Mouse (Mus musculus): ENCODE results near the gene Bub1. TPM values are rescaled to one million over a fixed set of nuclear protein-coding genes. Genes with fewer than 3 reads are reported as not detected.
A peak's percentile ranks its signal among the peaks of the same experiment; 100 is the strongest.

Bub1 gene
- total RNA-seq, 2 experiments from 2014 or later, result 0.37 to 0.38 TPM

DNA sequence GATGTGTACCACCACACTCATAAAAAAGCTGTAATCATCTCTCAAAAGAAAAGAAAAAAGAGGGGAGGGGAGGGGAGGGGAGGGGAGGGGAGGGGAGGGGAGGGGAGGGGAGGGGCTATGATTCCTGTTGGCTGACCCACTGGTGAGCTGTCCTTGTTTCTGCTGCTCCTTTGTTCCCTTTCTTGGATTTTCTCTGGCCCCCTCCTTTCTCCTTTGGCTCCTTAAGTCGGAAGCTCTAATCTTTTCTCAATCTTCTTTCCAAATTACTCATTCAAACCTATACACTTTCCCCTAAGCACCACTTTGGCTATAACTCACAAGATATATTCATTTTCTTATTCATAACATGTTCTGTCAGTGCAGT is 57.1 kb downstream of the Bub1 start:
- DNase-seq, result no peak

DNA sequence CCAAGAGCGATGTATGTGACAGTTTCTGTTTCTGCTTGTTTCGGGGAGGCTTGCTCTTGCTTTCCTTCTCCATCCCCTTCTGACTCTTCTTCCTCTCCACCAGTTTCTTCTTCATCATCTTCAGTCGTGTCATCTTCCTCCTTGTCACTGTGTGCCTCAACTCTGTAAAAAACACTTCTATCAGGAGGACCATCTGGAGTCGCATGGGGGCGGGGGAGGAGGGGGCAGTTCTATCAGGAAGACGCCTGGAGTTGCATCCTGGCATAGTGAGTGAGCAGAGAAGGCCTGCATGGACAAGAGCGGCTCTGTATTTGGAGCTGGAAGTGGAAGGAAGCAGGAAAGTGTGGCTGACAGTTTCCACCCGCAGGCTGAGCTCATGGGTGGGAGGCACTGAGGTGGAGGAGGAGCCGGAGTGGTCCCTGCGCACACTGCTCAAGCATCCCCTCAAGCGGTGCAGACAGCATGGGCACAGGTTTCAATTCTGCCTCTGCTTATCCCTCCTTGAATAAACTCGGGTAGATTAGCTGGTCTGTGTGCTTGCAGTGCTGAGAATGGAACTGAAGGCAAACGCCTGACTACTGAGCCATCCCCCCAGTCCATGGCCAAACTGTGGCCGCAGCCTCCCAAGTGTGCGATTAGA is 57.6 kb downstream of the Bub1 start:
- DNase-seq, result peak in 1 of 2 experiments; percentile 14

DNA sequence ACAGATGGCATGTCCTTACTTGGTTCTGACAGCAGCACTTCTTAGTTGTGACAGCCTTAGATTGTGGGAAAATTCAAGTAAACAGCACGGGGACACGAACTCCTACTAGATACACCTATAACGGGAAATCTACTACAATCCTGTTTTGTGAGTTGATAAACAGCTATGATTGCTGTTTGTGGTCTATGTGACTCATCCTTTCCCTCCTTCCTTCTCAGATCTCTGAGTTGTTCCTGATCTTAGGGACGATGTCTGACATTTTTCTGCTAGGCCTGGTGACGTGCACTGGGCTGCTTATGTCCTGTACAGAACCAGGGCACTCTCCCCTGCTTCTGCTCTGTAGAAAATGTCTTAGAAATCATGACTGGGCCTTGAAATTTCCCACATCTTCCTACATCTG is 70.1 kb downstream of the Bub1 start:
- no peak for DNase-seq

DNA sequence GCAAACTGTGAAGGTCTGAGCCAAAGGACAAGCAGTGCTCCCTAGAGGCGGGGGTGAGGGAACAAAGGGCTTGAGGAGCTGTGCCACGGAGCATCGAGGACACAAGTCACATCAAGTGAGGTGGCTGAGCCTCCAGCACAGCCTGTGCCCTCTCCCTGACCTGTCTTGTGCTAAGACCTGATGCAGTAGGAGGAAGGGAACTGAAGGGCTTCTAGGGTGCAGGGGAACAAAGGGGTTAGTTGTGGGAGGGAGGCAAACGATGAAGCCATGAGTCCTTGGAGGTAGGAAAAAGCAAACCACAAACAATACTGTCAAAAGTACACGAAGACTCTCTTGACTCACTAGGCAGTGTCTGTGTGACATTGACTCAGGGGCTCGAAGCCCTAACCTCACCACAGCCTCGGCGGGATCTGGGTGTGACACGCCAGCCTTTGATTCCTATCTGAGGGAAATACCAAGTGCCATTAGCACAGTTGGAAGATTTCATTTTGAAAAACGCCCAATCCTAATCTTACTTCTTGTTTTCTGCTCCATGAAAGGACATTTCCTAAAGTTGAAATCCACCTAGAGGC is 71.2 kb downstream of the Bub1 start:
- DNase-seq, result no peak

DNA sequence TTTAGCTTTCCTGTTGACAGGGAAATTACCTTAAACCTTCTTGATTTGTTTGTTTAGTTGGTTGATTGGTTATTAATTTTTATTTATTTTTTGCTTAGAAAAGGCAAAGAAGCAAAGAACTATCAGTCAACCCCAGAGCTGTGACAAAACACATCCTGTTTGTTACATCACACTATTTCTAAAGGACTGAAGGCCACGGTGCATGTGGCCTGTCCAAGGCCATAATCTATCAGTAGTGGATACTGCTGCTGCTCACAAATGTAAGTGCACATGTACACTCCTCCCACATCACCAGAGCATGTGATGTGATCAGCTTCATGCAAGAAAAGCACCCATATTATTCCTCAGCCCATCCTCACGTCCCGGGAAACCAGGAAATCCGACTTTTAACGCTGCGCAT is 71.7 kb downstream of the Bub1 start:
- DNase-seq, result no peak

DNA sequence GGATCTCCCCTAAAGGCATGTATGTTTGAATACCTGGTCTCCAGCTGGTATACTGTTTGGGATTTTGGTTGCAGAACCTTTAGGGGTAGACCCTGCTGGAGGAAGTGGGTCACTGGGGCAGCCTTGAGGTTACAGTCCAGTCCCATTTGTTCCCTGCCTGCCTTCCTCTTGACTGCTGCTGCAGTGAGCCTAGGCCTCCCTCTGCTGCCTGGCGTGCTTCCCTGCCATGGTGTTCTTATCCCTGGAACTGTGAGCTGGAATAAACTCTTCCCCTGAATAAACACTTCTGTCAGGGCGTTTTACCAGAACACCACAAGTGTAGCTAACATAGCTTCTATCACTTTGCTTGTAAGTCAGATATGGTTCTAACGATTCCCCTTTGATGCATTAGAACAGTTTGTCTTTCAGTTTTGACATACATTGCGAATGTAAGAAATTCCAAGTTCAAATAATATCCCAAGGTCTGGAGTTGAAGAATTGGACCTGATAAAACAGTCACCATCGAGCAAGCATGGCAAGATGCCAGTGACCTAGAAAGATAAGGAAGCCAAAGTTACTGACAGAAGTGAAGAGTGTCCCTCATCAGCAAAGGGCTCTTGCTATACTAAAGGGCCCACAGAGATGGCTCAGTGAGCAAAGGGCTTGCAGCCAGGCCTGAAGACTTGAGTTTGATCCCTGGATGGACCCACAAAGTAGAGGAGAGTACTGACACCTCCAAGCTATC is 72.3 kb downstream of the Bub1 start:
- DNase-seq, result no peak

DNA sequence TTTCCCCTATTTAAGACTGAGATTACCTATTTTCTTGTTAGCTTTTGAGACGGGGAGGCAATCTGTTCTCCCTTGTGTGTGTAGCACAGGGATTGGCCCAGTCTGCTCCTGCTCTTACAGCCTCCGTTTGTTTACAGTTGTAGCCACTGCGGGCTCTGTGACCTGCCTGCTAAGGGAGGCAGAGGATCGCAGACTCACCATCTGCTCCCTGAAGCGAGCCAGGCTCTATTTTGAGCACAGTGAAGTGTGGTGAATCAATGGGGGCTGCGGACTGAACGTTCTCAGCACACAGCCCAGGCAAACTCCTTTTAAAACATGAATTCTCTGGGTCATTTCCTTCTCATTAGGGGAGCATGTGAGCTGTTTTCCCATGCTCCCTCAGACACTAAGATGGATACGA is 74.5 kb downstream of the Bub1 start:
- peak; percentile 56 to 62 for DNase-seq

DNA sequence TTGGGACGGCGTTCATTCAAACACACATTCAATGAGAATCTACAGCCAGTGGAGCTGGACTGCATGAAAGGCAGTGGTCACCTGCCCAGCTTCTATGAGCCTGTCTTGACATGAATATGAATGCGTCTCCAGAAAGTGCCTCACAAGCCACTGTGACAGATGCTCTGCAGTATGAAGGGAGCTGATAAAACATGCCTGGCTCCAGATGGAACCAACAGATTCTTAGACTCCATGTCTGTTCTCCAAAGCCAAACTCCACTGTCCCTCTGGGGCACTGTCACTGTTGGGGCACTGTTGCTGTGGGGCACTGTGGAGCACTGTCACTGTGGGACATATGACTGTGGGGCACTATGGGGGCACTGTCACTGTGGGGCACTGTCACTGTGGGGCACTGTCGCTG is 77.6 kb downstream of the Bub1 start:
- no peak for DNase-seq

DNA sequence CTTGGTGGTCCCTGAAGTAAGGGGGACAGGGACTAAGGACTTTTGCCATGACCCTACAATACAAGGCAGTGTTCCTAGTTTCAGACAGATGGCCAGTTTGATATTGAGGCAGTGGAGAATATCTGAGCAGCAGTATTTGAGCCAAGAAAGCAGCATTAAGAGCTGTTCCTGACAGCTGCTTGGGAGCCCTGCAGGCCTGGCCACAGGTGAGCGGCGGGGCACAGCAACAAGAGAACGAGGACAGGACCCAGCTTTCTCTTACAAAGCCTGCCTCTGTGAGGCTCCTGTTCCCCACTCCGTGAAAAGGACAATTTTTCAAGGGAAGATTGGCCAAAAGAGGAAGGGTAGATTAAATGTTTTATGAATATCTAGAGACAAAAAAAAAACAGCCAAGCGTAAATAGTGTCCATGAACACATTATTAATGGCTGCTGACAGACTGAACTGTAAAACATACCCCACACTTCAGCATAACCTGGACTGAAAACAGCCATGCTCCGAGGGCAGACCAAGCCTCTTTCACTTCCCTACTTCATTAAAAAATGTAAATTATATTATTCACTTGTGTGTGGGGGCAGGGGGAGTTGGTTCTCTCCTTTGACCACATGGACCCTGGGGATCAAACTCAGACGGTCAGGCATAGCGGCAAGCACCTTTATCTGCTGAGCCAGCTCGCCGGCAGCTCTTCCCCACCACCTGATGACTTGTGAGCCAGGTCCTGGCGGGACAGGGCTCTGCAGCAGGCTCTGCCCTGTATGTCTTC is 79.6 kb downstream of the Bub1 start:
- DNase-seq, result no peak

Other genes starting within 250 kb of the Bub1 start
- 1 to 10 TPM; 7.4 to 8.8 TPM for gene Zfp661, start 244.8 kb downstream of the Bub1 start, total RNA-seq (2021)
- gene Mrps5, start 244.6 kb downstream of the Bub1 start, total RNA-seq (2021), result 10 to 100 TPM; 89.1 to 99.2 TPM
- gene Mal, start 175.2 kb downstream of the Bub1 start, total RNA-seq (2021), result 100 to 1,000 TPM; 148 to 160 TPM
- under 1 TPM; 0.45 to 0.86 TPM for gene Mall, start 101.9 kb downstream of the Bub1 start, total RNA-seq (2021)
- 10 to 100 TPM; 18.3 to 21.0 TPM for gene Nphp1, start 43.0 kb downstream of the Bub1 start, total RNA-seq (2021)
- 10 to 100 TPM; 54.5 to 57.6 TPM for gene Mtln, start 39.4 kb downstream of the Bub1 start, total RNA-seq (2021)
- not detected for gene Acoxl, start 7.0 kb upstream of the Bub1 start, total RNA-seq (2021)